Mouse (Mus musculus): Measurements from ENCODE around the gene Tiprl. TPM values are rescaled to one million over a fixed set of nuclear protein-coding genes. Genes with fewer than 3 reads are reported as not detected.

The Tiprl gene
- polyA plus RNA-seq, 1 experiment from 2014 or later, result 100 TPM

- ATAC-seq (ENCODE audit: insufficient number of reproducible peaks, low FRiP score, low TSS enrichment, low read depth), result no peak
- no peak overlapping the region for H3K9ac ChIP-seq (ENCODE audit: low read length)
- no peaks in the 10 kb centered on the region for H3K36me3 ChIP-seq (ENCODE audit: control insufficient read depth, insufficient read depth, low read length)
- no peak overlapping the region for H3K27ac ChIP-seq (replicated peaks; ENCODE audit: low read depth, low read length)
- no peaks in the 10 kb centered on the region for H3K27me3 ChIP-seq (ENCODE audit: control insufficient read depth, insufficient read depth, low read length)
- 88% methylated on average over 13 of the region's 13 CpGs for WGBS
- no peak overlapping the region for H3K4me3 ChIP-seq (ENCODE audit: low read depth, low read length)
- H3K4me1 ChIP-seq (ENCODE audit: control insufficient read depth, insufficient read depth, low read length), result 0 out of 2 replicates have a peak, but pooled peaks cover 3% of the 10 kb centered on the region
- no peak for DNase-seq (ENCODE audit: low spot score)
- H3K4me2 ChIP-seq (ENCODE audit: low read depth, severe bottlenecking), result no peak overlapping the region
- H3K9me3 ChIP-seq (ENCODE audit: control insufficient read depth, low read length), result no peaks in the 10 kb centered on the region
These were observed 45.2 kb downstream of the Tiprl start for GRCm38 (mm10) chr1:165191611-165192010.

- no peak for ATAC-seq (ENCODE audit: insufficient number of reproducible peaks, low FRiP score, low TSS enrichment, low read depth)
- Histone ChIP-seq H3K27ac (replicated peaks; ENCODE audit: low read depth, low read length) (no peak overlapping the region), H3K9ac (ENCODE audit: low read length) (no peak overlapping the region), H3K4me2 (ENCODE audit: low read depth, severe bottlenecking) (no peak overlapping the region), H3K27me3 (ENCODE audit: control insufficient read depth, insufficient read depth, low read length) (no peaks in the 10 kb centered on the region), H3K4me1 (ENCODE audit: control insufficient read depth, insufficient read depth, low read length) (0 out of 2 replicates have a peak, but pooled peaks cover 3% of the 10 kb centered on the region), H3K36me3 (ENCODE audit: control insufficient read depth, insufficient read depth, low read length) (no peaks in the 10 kb centered on the region), H3K9me3 (ENCODE audit: control insufficient read depth, low read length) (no peaks in the 10 kb centered on the region), H3K4me3 (ENCODE audit: low read depth, low read length) (no peak overlapping the region)
- WGBS, result 89% methylated on average over 10 of the region's 10 CpGs
- DNase-seq (ENCODE audit: low spot score), result no peak
These were observed 46.1 kb downstream of the Tiprl start for GRCm38 (mm10) chr1:165190571-165191273.

- Histone ChIP-seq H3K27ac (replicated peaks; ENCODE audit: low read depth, low read length) (no peak overlapping the region), H3K27me3 (ENCODE audit: control insufficient read depth, insufficient read depth, low read length) (no peaks in the 10 kb centered on the region), H3K9ac (ENCODE audit: low read length) (no peak overlapping the region), H3K36me3 (ENCODE audit: control insufficient read depth, insufficient read depth, low read length) (no peaks in the 10 kb centered on the region), H3K9me3 (ENCODE audit: control insufficient read depth, low read length) (no peaks in the 10 kb centered on the region), H3K4me1 (ENCODE audit: control insufficient read depth, insufficient read depth, low read length) (0 out of 2 replicates have a peak, but pooled peaks cover 3% of the 10 kb centered on the region), H3K4me2 (ENCODE audit: low read depth, severe bottlenecking) (no peak overlapping the region), H3K4me3 (ENCODE audit: low read depth, low read length) (no peak overlapping the region)
- ATAC-seq (ENCODE audit: insufficient number of reproducible peaks, low FRiP score, low TSS enrichment, low read depth) (no peak), DNase-seq (ENCODE audit: low spot score) (no peak)
- WGBS, result 81% methylated on average over 6 of the region's 6 CpGs
These were observed 46.7 kb downstream of the Tiprl start for GRCm38 (mm10) chr1:165190068-165190467.

- 76% methylated on average over 10 of the region's 10 CpGs for WGBS
- Histone ChIP-seq H3K4me3 (ENCODE audit: low read depth, low read length) (no peak overlapping the region), H3K9ac (ENCODE audit: low read length) (no peak overlapping the region), H3K9me3 (ENCODE audit: control insufficient read depth, low read length) (no peaks in the 10 kb centered on the region), H3K27me3 (ENCODE audit: control insufficient read depth, insufficient read depth, low read length) (no peaks in the 10 kb centered on the region), H3K4me1 (ENCODE audit: control insufficient read depth, insufficient read depth, low read length) (no peaks in the 10 kb centered on the region), H3K36me3 (ENCODE audit: control insufficient read depth, insufficient read depth, low read length) (no peaks in the 10 kb centered on the region), H3K4me2 (ENCODE audit: low read depth, severe bottlenecking) (no peak overlapping the region), H3K27ac (replicated peaks; ENCODE audit: low read depth, low read length) (no peak overlapping the region)
- DNase-seq (ENCODE audit: low spot score) (no peak), ATAC-seq (ENCODE audit: insufficient number of reproducible peaks, low FRiP score, low TSS enrichment, low read depth) (no peak)
These were observed 47.8 kb downstream of the Tiprl start for GRCm38 (mm10) chr1:165188806-165189580.

GRCm38 (mm10) chr1:165187357-165187756 is 49.4 kb downstream of the Tiprl start:
- no peak for DNase-seq (ENCODE audit: low spot score)
- H3K4me1 ChIP-seq (ENCODE audit: control insufficient read depth, insufficient read depth, low read length), result no peaks in the 10 kb centered on the region
- no peak overlapping the region for H3K4me2 ChIP-seq (ENCODE audit: low read depth, severe bottlenecking)
- no peaks in the 10 kb centered on the region for H3K27me3 ChIP-seq (ENCODE audit: control insufficient read depth, insufficient read depth, low read length)
- H3K4me3 ChIP-seq (ENCODE audit: low read depth, low read length), result no peak overlapping the region
- no peak overlapping the region for H3K27ac ChIP-seq (replicated peaks; ENCODE audit: low read depth, low read length)
- ATAC-seq (ENCODE audit: insufficient number of reproducible peaks, low FRiP score, low TSS enrichment, low read depth), result no peak
- H3K9me3 ChIP-seq (ENCODE audit: control insufficient read depth, low read length), result no peaks in the 10 kb centered on the region
- H3K36me3 ChIP-seq (ENCODE audit: control insufficient read depth, insufficient read depth, low read length), result no peaks in the 10 kb centered on the region
- H3K9ac ChIP-seq (ENCODE audit: low read length), result no peak overlapping the region
- WGBS, result 76% methylated on average over 5 of the region's 5 CpGs

- Histone ChIP-seq H3K9me3 (ENCODE audit: control insufficient read depth, low read length) (no peaks in the 10 kb centered on the region), H3K9ac (ENCODE audit: low read length) (no peak overlapping the region), H3K4me1 (ENCODE audit: control insufficient read depth, insufficient read depth, low read length) (no peaks in the 10 kb centered on the region), H3K4me2 (ENCODE audit: low read depth, severe bottlenecking) (no peak overlapping the region), H3K36me3 (ENCODE audit: control insufficient read depth, insufficient read depth, low read length) (no peaks in the 10 kb centered on the region), H3K27me3 (ENCODE audit: control insufficient read depth, insufficient read depth, low read length) (no peaks in the 10 kb centered on the region), H3K4me3 (ENCODE audit: low read depth, low read length) (no peak overlapping the region), H3K27ac (replicated peaks; ENCODE audit: low read depth, low read length) (no peak overlapping the region)
- 88% methylated on average over 12 of the region's 12 CpGs for WGBS
- no peak for ATAC-seq (ENCODE audit: insufficient number of reproducible peaks, low FRiP score, low TSS enrichment, low read depth)
- DNase-seq (ENCODE audit: low spot score), result no peak
These were observed 50.3 kb downstream of the Tiprl start for GRCm38 (mm10) chr1:165186491-165186890.

- Histone ChIP-seq H3K27ac (replicated peaks; ENCODE audit: low read depth, low read length) (no peak overlapping the region), H3K36me3 (ENCODE audit: control insufficient read depth, insufficient read depth, low read length) (no peaks in the 10 kb centered on the region), H3K9ac (ENCODE audit: low read length) (no peak overlapping the region), H3K9me3 (ENCODE audit: control insufficient read depth, low read length) (no peaks in the 10 kb centered on the region), H3K27me3 (ENCODE audit: control insufficient read depth, insufficient read depth, low read length) (no peaks in the 10 kb centered on the region), H3K4me1 (ENCODE audit: control insufficient read depth, insufficient read depth, low read length) (no peaks in the 10 kb centered on the region), H3K4me3 (ENCODE audit: low read depth, low read length) (no peak overlapping the region), H3K4me2 (ENCODE audit: low read depth, severe bottlenecking) (no peak overlapping the region)
- DNase-seq (ENCODE audit: low spot score), result no peak
- 69% methylated on average over 7 of the region's 7 CpGs for WGBS
- no peak for ATAC-seq (ENCODE audit: insufficient number of reproducible peaks, low FRiP score, low TSS enrichment, low read depth)
These were observed 51.7 kb downstream of the Tiprl start for GRCm38 (mm10) chr1:165185116-165185515.

GRCm38 (mm10) chr1:165184178-165184577 is 52.6 kb downstream of the Tiprl start:
- H3K4me1 ChIP-seq (ENCODE audit: control insufficient read depth, insufficient read depth, low read length), result no peaks in the 10 kb centered on the region
- H3K36me3 ChIP-seq (ENCODE audit: control insufficient read depth, insufficient read depth, low read length), result no peaks in the 10 kb centered on the region
- no peak for ATAC-seq (ENCODE audit: insufficient number of reproducible peaks, low FRiP score, low TSS enrichment, low read depth)
- H3K9me3 ChIP-seq (ENCODE audit: control insufficient read depth, low read length), result no peaks in the 10 kb centered on the region
- no peak overlapping the region for H3K4me3 ChIP-seq (ENCODE audit: low read depth, low read length)
- H3K4me2 ChIP-seq (ENCODE audit: low read depth, severe bottlenecking), result no peak overlapping the region
- DNase-seq (ENCODE audit: low spot score), result no peak
- WGBS, result 85% methylated on average over 3 of the region's 3 CpGs
- H3K27ac ChIP-seq (replicated peaks; ENCODE audit: low read depth, low read length), result no peak overlapping the region
- no peak overlapping the region for H3K9ac ChIP-seq (ENCODE audit: low read length)
- H3K27me3 ChIP-seq (ENCODE audit: control insufficient read depth, insufficient read depth, low read length), result no peaks in the 10 kb centered on the region
